Mouse (Mus musculus) adrenal gland (tissue): ENCODE results near the gene Zfp974.
"Not testable (repeated sequence)": the region's sequence is repeated elsewhere in the genome, so short reads cannot be mapped to it uniquely, and the experiment has no call there.

Experiments used
- intact Hi-C: fragments of 180-260 bp; cut with DNase I; formaldehyde crosslinking; loops from one replicate; pipeline ENCODE4 v1.15.1; 2025
- long read RNA-seq, 2 experiments: library from polyadenylated mRNA; unstranded; transcript quantifications; one replicate each; pipeline ENCODE4 v2.0.0; 2020; ENCODE audit warnings: borderline replicate concordance in 1 of 2; ENCODE audit not compliant: insufficient replicate concordance in 1 of 2

The Zfp974 gene
- long read RNA-seq, experiment 1, partial matches to known transcripts, result 0 of 2 reads
- long read RNA-seq, experiment 1, other reads (novel, unspliced or antisense), result 1 of 2 reads
- long read RNA-seq, experiment 2, partial matches to known transcripts, result 0 of 1 reads
- long read RNA-seq, experiment 2, other reads (novel, unspliced or antisense), result 1 of 1 reads

- intact Hi-C loops, result no loop called here
Measured at GRCm38 (mm10) chr7:27928818-27929695, at the start of gene Zfp974. Zfp974 (minus strand) TSS chr7:27929460.

- intact Hi-C loops, result not testable (repeated sequence)
Measured at GRCm38 (mm10) chr7:27949451-27949850, 20.2 kb upstream of the Zfp974 start.

GRCm38 (mm10) chr7:27941869-27942268 is 12.6 kb upstream of the Zfp974 start:
- intact Hi-C loops, result loop anchor here (1.0 kb wide), 1 partner anchor 215 kb away; no protein-coding TSS in a partner anchor

- intact Hi-C loops, result not testable (repeated sequence)
Measured at GRCm38 (mm10) chr7:27933800-27934158, 4.5 kb upstream of the Zfp974 start.

GRCm38 (mm10) chr7:27933050-27933799 is 4.0 kb upstream of the Zfp974 start:
- intact Hi-C loops, result no loop called here

GRCm38 (mm10) chr7:27927041-27927440 is 2.2 kb downstream of the Zfp974 start:
- intact Hi-C loops, result not testable (repeated sequence)

GRCm38 (mm10) chr7:27910952-27911351 is 18.3 kb downstream of the Zfp974 start:
- intact Hi-C loops, result not testable (repeated sequence)

GRCm38 (mm10) chr7:27905061-27905848 is 24.0 kb downstream of the Zfp974 start:
- intact Hi-C loops, result no loop called here

- intact Hi-C loops, result no loop called here
Measured at GRCm38 (mm10) chr7:27900601-27901000, 28.7 kb downstream of the Zfp974 start.

GRCm38 (mm10) chr7:27881721-27882120 is 47.5 kb downstream of the Zfp974 start:
- intact Hi-C loops, result no loop called here

GRCm38 (mm10) chr7:27862578-27862977 is 66.7 kb downstream of the Zfp974 start:
- intact Hi-C loops, result not testable (repeated sequence)

- intact Hi-C loops, result no loop called here
Measured at GRCm38 (mm10) chr7:27860396-27861235, 68.6 kb downstream of the Zfp974 start.

GRCm38 (mm10) chr7:27859301-27860251 is 69.7 kb downstream of the Zfp974 start:
- intact Hi-C loops, result no loop called here
